In genomic region chr11:50223783-50224662, GRCm38 (mm10) we compare ENCODE assay signal across 8 mouse cellular contexts. TPM values are rescaled to one million over a fixed set of nuclear protein-coding genes. Genes with fewer than 3 reads are reported as not detected.
DNase-seq lines count a peak whose midpoint lies in the region; ATAC-seq and TF ChIP-seq lines count a peak whose summit lies in the region.

No protein-coding gene starts in this region.

- H3K4me3 ChIP-seq in spleen, adult 2 months (ENCODE audit: extremely low read depth, insufficient read depth, insufficient read length), result peak overlapping the region; percentile 64
- peak overlapping the region; percentile 95 for H3K4me3 ChIP-seq in intestine, embryonic 15.5 days (replicated peaks)
- peak overlapping the region; percentile 83 for H3K4me3 ChIP-seq in midbrain, embryonic 16.5 days (ENCODE audit: low read depth, low read length)

- H3K9ac ChIP-seq in intestine, embryonic 15.5 days, result peak overlapping the region; percentile 94
- H3K9ac ChIP-seq in midbrain, embryonic 16.5 days (ENCODE audit: low read depth, low read length), result peak overlapping the region; percentile 96

- peaks cover 3% of the 10 kb centered on the region; the same call in 1 of the 2 replicates for H3K4me1 ChIP-seq in spleen, adult 2 months (ENCODE audit: control insufficient read depth, insufficient read depth, insufficient read length)
- H3K4me1 ChIP-seq in intestine, embryonic 15.5 days (replicated peaks), result peaks cover 33% of the 10 kb centered on the region
- peaks cover 36% of the 10 kb centered on the region for H3K4me1 ChIP-seq in midbrain, embryonic 16.5 days (ENCODE audit: control insufficient read depth, insufficient read depth, low read length)

- peak; percentile 55 for DNase-seq in cerebellum, adult 9-11 months
- no peak for DNase-seq in spleen, adult 2 months (ENCODE audit: low read depth in 1 of 2, low spot score in 2 of 2)
- no peak for DNase-seq in spleen, postnatal 10 days (ENCODE audit: low spot score in 2 of 2)
- no peak for DNase-seq in layer of hippocampus, postnatal 14 days (ENCODE audit: low spot score in 2 of 2)
- no peak for DNase-seq in urinary bladder, postnatal 10 days (ENCODE audit: low spot score)

- TF ChIP-seq POLR2A in spleen, adult 2 months (IDR thresholded peaks at IDR 0.05; ENCODE audit: low read depth, low read length), result no peak

- no peaks in the 10 kb centered on the region for H3K9me3 ChIP-seq in intestine, embryonic 15.5 days
- H3K9me3 ChIP-seq in midbrain, embryonic 16.5 days (replicated peaks; ENCODE audit: control insufficient read depth, low read length, poor library complexity, severe bottlenecking), result no peaks in the 10 kb centered on the region

- H3K4me2 ChIP-seq in intestine, embryonic 15.5 days (replicated peaks), result peak overlapping the region; percentile 94
- H3K4me2 ChIP-seq in midbrain, embryonic 16.5 days (ENCODE audit: low read length), result peak overlapping the region; percentile 99

- no peak for ATAC-seq in cerebellum, adult (ENCODE audit: insufficient number of reproducible peaks, low FRiP score, low TSS enrichment)
- ATAC-seq in intestine, embryonic 15.5 days, result peak; percentile 1; the same call in 1 of the 2 replicates
- peak; percentile 25; the same call in 1 of the 2 replicates for ATAC-seq in midbrain, embryonic 16.5 days

- no peaks in the 10 kb centered on the region for H3K36me3 ChIP-seq in spleen, adult 2 months (ENCODE audit: control insufficient read depth, insufficient read depth, low read length)
- H3K36me3 ChIP-seq in intestine, embryonic 15.5 days, result no peaks in the 10 kb centered on the region
- no peaks in the 10 kb centered on the region for H3K36me3 ChIP-seq in midbrain, embryonic 16.5 days (ENCODE audit: control insufficient read depth, insufficient read depth, low read length)

- WGBS in spleen, adult 2 months, result 7% methylated on average over 17 of the region's 17 CpGs
- WGBS in intestine, embryonic 15.5 days, result 5% methylated on average over 17 of the region's 17 CpGs
- WGBS in midbrain, embryonic 16.5 days, result 3% methylated on average over 17 of the region's 17 CpGs

- TF ChIP-seq CTCF in spleen, adult 2 months (IDR thresholded peaks at IDR 0.05; ENCODE audit: extremely low read depth, insufficient read depth, insufficient read length, insufficient replicate concordance), result no peak

- no peaks in the 10 kb centered on the region for H3K27me3 ChIP-seq in spleen, adult 2 months (ENCODE audit: control insufficient read depth, insufficient read depth, low read length)
- no peaks in the 10 kb centered on the region for H3K27me3 ChIP-seq in intestine, embryonic 15.5 days (replicated peaks)
- H3K27me3 ChIP-seq in midbrain, embryonic 16.5 days (ENCODE audit: control insufficient read depth, insufficient read depth, low read depth, low read length), result no peaks in the 10 kb centered on the region

- peak overlapping the region; percentile 64; the same call in 1 of the 2 replicates for H3K27ac ChIP-seq in spleen, adult 2 months (ENCODE audit: insufficient read depth, low read length)
- H3K27ac ChIP-seq in intestine, embryonic 15.5 days, result peak overlapping the region; percentile 91
- peak overlapping the region; percentile 94 for H3K27ac ChIP-seq in midbrain, embryonic 16.5 days (ENCODE audit: low read length)

RNA-seq across cellular contexts. Expression of gene Mgat4b, which starts 13.3 kb away (rescaled TPM):
- polyA plus RNA-seq in spleen, adult 2 months (2012; rRNA removed), result 32.6 and 41.5 TPM in 2 replicates
- polyA plus RNA-seq in intestine, embryonic 15.5 days (2015; fragmentation: Nextera tagmentation; extraction: Ambion mirVana), result 29.5 and 31.5 TPM in 2 replicates
- 33.3 and 38.3 TPM in 2 replicates for polyA plus RNA-seq in midbrain, embryonic 16.5 days (2015; fragmentation: Nextera tagmentation; extraction: Ambion mirVana)
- 100 to 1,000 TPM; 166 to 175 TPM for total RNA-seq in layer of hippocampus, postnatal 14 days (2021)

RNA-seq across cellular contexts. Expression of gene Sqstm1, which starts 13.4 kb away (rescaled TPM):
- 113 and 117 TPM in 2 replicates for polyA plus RNA-seq in spleen, adult 2 months (2012; rRNA removed)
- polyA plus RNA-seq in intestine, embryonic 15.5 days (2015; fragmentation: Nextera tagmentation; extraction: Ambion mirVana), result 189 and 205 TPM in 2 replicates
- polyA plus RNA-seq in midbrain, embryonic 16.5 days (2015; fragmentation: Nextera tagmentation; extraction: Ambion mirVana), result 374 and 394 TPM in 2 replicates
- total RNA-seq in layer of hippocampus, postnatal 14 days (2021), result 100 to 1,000 TPM; 343 to 377 TPM

RNA-seq across cellular contexts. Expression of gene Ltc4s, which starts 14.4 kb away (rescaled TPM):
- 44.9 and 53.9 TPM in 2 replicates for polyA plus RNA-seq in spleen, adult 2 months (2012; rRNA removed)
- 3.9 and 4.2 TPM in 2 replicates for polyA plus RNA-seq in intestine, embryonic 15.5 days (2015; fragmentation: Nextera tagmentation; extraction: Ambion mirVana)
- 1.8 and 3.3 TPM in 2 replicates for polyA plus RNA-seq in midbrain, embryonic 16.5 days (2015; fragmentation: Nextera tagmentation; extraction: Ambion mirVana)
- total RNA-seq in layer of hippocampus, postnatal 14 days (2021), result 10 to 100 TPM; 13.1 to 13.8 TPM

RNA-seq across cellular contexts. Expression of gene Mrnip, which starts 49.8 kb away (rescaled TPM):
- 2.4 and 3.5 TPM in 2 replicates for polyA plus RNA-seq in spleen, adult 2 months (2012; rRNA removed)
- polyA plus RNA-seq in intestine, embryonic 15.5 days (2015; fragmentation: Nextera tagmentation; extraction: Ambion mirVana), result 9.6 and 12.5 TPM in 2 replicates
- polyA plus RNA-seq in midbrain, embryonic 16.5 days (2015; fragmentation: Nextera tagmentation; extraction: Ambion mirVana), result 32.7 and 39.2 TPM in 2 replicates
- total RNA-seq in layer of hippocampus, postnatal 14 days (2021), result 10 to 100 TPM; 15.3 to 17.7 TPM
